Mouse (Mus musculus) kidney, adult 11 months (tissue): ENCODE results near the gene Nectin1.

Experiments used
- DNase-seq: peaks from one replicate; pipeline ENCODE4 v3.0.0; 2022

Nectin1 gene

GRCm38 (mm10) chr9:43743647-43744137, at the start of gene Nectin1:
Gene Nectin1 (plus strand): TSS chr9:43743984.
- peak; percentile 82 for DNase-seq

GRCm38 (mm10) chr9:43698080-43698712, 45.6 kb upstream of the Nectin1 start:
- DNase-seq: peak; percentile 9

DNA sequence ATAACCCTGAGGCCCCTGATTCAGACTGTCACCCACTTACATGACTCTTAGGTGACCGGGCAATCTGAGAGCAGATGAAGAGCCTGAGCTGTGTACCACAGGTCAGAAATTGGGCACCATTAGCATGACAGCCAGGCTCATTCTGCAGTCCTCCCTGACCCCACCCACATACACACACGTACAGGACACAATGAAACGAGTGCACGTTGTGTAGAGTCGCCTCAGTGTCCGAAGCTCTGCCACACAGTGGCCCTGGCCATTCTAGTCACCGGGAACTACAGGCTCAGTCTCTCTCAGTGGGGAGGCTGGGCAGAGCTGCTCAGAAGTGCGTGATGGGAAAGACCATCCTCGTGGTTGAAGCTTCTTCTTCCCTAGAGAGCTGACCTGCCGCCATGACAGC, 44.9 kb upstream of the Nectin1 start:
- no peak for DNase-seq

DNA sequence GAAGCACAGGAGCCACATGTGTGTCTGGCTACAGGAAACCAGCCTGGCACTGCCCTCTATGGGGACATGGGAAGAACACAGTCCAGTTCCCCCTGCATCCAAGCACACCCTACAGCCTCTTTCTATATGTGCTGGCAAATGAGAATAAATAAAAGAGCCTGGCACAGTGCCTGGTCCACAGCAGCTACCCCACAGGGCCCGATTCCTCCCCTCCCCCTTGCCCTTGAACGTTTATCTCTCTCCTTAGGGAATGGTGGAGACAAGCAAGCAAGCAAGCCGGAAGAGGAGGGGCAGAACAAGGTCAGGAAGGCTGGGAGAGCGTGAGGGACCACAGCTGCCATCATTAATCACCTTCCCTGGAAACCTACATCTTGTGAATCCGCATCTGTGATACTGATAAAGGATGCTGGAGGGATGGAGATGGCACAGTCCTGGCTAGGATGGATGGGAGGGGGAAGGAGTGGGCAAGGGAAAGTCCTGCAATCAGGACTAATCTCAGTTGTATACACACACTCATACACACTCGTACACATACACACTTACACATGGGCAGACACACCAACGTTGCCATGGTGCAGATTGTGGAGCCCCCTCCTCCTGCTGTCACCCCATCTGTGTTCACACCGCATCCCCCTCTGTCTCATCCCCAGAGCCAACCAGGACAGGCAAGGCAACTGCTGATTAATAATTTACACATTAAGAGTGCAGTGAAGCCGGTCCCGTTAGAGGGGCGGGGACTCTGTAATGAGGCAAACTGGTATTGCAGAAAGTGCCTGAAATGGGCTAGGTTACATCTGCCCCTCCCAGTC, 44.2 kb upstream of the Nectin1 start:
- DNase-seq: no peak

DNA sequence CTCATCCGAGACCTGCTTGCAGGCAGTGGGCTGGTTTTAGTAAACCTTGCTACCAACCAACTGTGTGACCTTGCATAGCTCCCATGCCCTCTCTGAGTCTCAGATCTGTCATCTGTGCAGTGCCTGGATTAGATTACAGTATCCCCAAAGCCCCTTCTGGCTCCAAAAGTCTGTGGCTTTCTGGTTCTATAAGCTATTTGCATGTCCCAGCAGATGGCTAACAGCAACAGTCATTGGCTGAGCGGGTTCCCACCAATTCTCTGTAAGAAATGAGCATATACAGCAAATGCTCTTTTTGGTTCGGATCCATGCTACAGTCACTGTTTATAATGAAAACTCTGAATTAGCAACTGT, 43.6 kb upstream of the Nectin1 start:
- no peak for DNase-seq

GRCm38 (mm10) chr9:43701748-43702147, 42.0 kb upstream of the Nectin1 start:
- DNase-seq: no peak

- no peak for DNase-seq
Observed at GRCm38 (mm10) chr9:43707571-43707970, 36.2 kb upstream of the Nectin1 start.

GRCm38 (mm10) chr9:43708715-43709114, 35.1 kb upstream of the Nectin1 start:
- no peak for DNase-seq

DNA sequence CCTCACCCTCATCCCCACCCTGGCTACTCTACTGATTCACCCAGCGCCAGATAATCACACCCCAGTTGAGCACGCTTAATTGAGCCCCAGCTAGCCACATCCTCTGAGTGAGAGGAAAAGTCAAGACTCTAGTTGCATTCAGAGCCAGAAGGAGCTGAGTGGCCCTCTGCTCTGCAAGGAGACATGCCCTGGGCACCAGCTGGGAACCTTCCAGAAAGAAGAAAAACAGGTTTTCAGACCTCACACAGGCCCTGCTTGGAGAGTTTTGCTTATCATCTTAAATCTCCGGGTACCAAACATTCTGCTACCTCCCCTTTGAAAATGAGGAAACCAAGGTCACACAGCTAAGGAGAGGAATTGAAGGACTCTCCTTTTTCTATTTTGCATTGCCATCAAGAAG, 30.4 kb upstream of the Nectin1 start:
- no peak for DNase-seq

DNA sequence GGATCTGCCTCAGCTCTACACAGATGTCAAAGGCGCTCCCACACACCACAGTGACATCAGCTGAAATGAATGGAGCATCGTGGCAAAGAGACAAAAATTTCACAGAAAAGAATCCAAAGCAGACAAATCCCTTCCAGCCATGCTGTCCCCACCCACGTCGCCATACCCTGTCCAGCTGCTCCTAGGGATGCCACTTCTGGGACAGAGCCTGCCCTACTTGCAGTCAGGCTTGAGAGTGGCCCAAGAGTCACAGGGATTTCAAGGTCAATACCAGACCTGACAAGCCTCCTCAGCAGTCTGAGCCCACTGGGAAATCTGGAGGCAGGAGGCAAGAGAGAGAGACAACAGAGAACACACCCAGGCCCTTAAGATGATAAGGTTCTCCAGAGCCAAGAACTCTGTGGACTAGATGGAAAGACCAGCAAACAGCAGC, 24.4 kb upstream of the Nectin1 start:
- no peak for DNase-seq

- DNase-seq: no peak
Observed at GRCm38 (mm10) chr9:43720046-43720445, 23.7 kb upstream of the Nectin1 start.

DNA sequence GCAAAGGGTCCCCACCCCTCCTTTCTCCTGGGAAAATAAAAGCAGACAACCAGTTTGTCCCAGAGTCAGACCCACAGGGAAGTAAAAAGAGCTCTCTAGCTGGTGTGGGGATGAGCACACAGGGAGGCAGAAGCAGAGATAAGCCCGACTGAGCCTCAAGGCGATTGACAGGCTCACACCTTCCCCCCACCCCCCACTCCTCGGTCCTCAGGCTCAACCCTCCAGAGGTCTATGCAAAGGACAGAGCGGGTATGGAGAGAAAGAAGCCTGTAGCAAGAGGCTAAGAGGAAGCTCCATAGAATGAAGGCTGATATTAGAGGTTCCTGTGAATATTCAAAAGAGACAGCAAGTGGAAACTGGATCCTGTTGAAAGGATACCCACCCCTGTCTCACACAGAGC, 19.7 kb upstream of the Nectin1 start:
- no peak for DNase-seq

GRCm38 (mm10) chr9:43729450-43730266, 14.1 kb upstream of the Nectin1 start:
- DNase-seq: peak; percentile 51

DNA sequence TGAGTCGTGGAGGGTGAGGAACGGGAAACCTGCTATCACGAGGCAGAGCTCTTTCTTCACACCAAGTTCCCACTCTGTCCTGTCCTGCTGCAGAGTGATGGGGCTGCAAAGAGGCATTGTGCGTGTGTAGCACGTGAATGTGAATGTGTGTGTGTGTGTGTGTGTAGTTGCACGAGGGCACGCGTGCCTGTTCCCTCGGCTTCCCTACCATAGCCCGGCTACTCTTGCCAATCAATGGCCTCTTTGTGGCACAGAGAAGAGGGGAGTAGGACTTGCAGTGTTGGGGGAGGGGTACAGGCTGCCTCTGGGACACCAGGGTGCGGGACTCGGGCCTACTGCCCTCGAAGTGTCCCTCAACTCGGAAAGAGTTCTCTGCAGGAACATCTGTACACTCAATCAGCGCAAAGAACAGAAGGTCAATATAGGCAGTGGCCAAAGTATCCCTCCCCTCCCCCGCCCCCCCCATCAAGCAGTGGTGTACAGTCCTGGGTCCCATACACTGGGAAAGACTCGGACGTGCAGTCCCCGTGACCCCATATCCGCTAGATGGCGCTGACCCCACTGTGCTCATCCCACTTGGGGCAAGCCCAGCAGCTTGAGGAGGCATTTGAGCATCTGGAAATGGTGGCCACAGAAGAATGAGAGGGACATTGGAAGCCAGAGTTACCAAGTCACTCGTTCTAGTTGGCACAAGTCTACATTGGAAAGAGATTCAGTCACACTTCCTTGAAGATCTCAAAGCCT, 13.3 kb upstream of the Nectin1 start:
- peak; percentile 35 for DNase-seq

DNA sequence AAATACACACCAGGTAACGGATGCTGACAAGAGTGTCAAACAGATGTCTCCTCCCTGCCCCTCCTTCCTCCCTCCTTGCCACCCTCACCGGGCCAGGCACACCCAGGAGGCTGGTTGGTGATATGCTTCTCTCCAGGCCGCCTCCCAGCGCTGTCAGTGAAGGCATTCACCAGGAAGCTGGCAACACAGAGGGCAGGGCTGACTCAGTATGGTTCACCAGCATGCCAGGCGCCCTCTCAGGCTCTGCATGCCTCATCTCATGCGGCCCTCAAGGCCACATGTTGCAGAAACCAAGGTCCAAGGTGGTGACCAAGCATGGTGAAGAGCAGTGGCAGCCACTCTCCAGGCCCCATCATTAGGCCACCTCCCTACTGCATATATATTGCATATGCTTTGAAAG, 11.9 kb upstream of the Nectin1 start:
- no peak for DNase-seq

DNA sequence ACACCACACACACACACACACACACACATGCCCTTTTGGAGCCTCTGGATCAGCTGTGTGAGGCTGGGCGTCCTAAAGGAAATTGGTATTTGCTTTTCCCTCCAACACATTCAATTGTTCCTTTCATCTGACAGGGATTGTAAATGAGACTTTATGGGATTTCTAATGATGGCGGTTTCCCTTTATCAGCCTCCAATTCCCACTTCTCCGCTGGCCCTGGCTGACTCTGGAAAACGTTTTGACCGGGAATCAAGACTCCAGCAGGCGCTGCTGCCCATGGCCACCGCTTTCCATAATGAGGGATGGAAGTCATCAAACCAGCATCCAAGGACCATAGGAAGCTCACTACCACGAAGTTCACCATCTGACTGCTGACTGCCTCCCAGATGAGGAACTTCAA, 11.1 kb upstream of the Nectin1 start:
- no peak for DNase-seq

DNA sequence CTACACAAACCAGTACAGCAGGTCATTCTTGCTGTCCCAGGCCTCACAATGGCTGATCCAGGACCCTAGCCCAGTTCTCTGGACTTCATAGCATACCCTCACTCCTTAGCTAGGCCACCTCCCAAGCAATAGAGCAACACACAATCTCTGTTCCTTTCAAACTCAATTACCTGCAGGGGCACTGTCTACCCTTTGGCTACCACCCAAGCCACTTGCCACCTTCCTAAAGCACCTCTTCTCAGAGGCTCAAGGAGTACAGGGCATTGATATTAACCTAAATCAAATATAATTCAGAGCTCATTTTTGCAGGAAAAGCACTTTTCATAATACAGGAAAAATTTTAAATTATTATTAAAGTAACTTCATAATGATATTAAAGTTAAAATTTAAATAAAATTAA, 8.8 kb upstream of the Nectin1 start:
- no peak for DNase-seq

DNA sequence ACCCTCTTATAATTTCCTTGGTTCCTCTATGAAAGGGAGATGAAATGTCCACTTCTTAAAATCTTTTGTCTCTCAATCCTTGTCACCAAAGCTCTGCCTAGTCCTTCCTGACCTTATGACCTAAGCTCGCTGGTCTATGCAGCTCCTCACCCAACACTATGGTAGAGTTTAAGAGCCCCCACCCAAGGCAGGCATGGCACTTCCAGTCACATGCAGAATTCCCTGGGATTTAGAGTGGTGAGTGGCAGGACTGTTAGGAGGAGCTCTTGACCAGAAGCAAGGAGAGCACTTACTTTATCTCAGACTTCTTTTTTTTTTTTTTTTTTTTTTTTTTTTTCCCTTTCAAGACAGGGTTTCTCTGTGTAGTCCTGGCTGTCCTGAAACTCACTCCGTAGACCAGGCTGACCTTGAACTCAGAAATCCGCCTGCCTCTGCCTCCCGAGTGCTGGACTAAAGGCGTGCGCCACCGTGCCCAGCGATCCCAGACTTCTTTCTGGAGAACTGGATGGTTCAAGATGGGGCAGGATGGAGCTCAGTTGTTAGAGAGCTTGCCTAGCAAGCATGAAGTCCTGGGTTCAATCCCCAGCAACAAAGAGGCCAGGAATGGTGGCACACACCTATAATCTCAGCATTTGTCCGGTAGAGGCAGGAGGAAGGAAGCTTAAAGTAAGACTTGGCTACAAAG, 7.6 kb upstream of the Nectin1 start:
- DNase-seq: no peak

DNA sequence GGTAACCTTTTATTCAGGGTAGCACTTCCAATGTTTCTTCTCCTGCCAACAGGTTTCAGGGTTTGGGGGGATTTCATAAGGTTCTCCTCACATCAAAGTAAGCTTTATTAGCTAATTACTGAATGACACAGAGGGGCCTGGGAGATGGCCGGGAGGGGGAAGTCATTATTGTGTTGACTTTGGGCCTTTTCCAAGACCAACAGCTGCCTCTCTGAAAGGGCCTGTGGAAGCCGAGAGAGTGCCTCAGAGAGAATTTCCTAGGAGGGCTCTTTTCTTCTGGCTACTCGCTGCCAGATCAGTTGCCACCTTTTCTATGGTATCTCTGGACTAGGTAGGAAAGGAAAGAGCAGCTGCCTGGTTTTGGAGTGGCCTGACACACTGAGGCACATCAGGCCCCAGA, 6.5 kb upstream of the Nectin1 start:
- no peak for DNase-seq

DNA sequence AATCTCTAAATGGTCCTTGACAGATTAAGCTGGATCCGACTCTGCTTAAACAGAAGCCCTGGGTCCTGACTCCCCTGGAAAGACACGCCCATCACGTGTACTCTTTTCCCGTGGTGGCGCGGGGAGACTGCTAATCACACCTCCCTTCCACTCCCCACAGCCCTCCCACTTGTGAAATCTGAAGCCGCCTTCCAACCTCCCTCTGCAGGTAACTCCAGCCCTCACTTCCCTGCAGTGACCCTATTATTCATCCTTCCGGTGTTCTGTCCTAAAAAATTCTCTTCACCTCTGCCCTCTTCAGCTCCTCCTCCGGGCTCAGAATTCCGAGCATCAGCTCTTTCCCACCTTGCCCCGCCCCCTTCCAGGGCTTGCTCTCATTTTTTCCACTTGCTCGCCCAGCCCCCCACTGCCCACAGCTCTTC, 5.9 kb upstream of the Nectin1 start:
- DNase-seq: no peak

- DNase-seq: no peak
Observed at GRCm38 (mm10) chr9:43738480-43739084, 5.2 kb upstream of the Nectin1 start.

- DNase-seq: no peak
Observed at GRCm38 (mm10) chr9:43741277-43741676, 2.5 kb upstream of the Nectin1 start.
